Mouse (Mus musculus) midbrain, embryonic 16.5 days (tissue): ENCODE measurements around the gene Ipcef1. TPM values are rescaled to one million over a fixed set of nuclear protein-coding genes. Genes with fewer than 3 reads are reported as not detected.
"Not testable (repeated sequence)": the region's sequence is repeated elsewhere in the genome, so short reads cannot be mapped to it uniquely, and the experiment has no call there.

Experiments
- ATAC-seq: fragments of 200-750 bp; cut with Nextera tagmentation; 2 replicates; pipeline ENCODE4 v1.8.0; 2017; ENCODE audit warnings: moderate TSS enrichment
- H3K27ac ChIP-seq: fragments of 300-500 bp; sonication (generic); 2 replicates; pipeline ENCODE4 v1.5.1; 2014; ENCODE audit warnings: mild to moderate bottlenecking, low read length, mixed read lengths
- H3K27me3 ChIP-seq: fragments of 300-500 bp; sonication (generic); 2 replicates; pipeline ENCODE4 v1.6.1; 2014; ENCODE audit warnings: low read depth, low read length, mixed read lengths; ENCODE audit not compliant: control insufficient read depth, insufficient read depth
- H3K36me3 ChIP-seq: fragments of 300-500 bp; sonication (generic); 2 replicates; pipeline ENCODE4 v1.6.1; 2014; ENCODE audit warnings: mild to moderate bottlenecking, low read length, moderate library complexity, mixed read lengths; ENCODE audit not compliant: control insufficient read depth, insufficient read depth
- H3K4me1 ChIP-seq: fragments of 300-500 bp; sonication (generic); 2 replicates; pipeline ENCODE4 v1.6.1; 2014; ENCODE audit warnings: mild to moderate bottlenecking, low read length, mixed read lengths; ENCODE audit not compliant: control insufficient read depth, insufficient read depth
- H3K4me2 ChIP-seq: fragments of 300-500 bp; sonication (generic); 2 replicates; pipeline ENCODE4 v1.6.1; 2014; ENCODE audit warnings: mild to moderate bottlenecking, low read length, mixed read lengths
- H3K4me3 ChIP-seq: fragments of 300-500 bp; sonication (generic); 2 replicates; pipeline ENCODE4 v1.5.1; 2014; ENCODE audit warnings: low read depth, mild to moderate bottlenecking, low read length, moderate library complexity, mixed read lengths
- H3K9ac ChIP-seq: fragments of 300-500 bp; sonication (generic); 2 replicates; pipeline ENCODE4 v1.6.1; 2014; ENCODE audit warnings: low read depth, low read length, mixed read lengths
- H3K9me3 ChIP-seq: fragments of 300-500 bp; sonication (generic); replicated peaks from 2 replicates; pipeline ENCODE4 v1.6.1; 2014; ENCODE audit warnings: mild to moderate bottlenecking, low read length, mixed read lengths; ENCODE audit not compliant: control insufficient read depth, poor library complexity, severe bottlenecking
- WGBS: fragments of 180-500 bp; shearing (Covaris S2); extraction: QIAGEN DNeasy Blood & Tissue Kit; methylation state at CpG from one replicate; pipeline ENCODE4 v1.1.7; 2014; 5-methylcytosine and 5-hydroxymethylcytosine counted together
- polyA plus RNA-seq: library from polyadenylated mRNA; unstranded; fragments of >200 nt; fragmentation: Nextera tagmentation; extraction: Ambion mirVana; gene quantifications from 2 replicates; pipeline ENCODE4 v1.2.1, GENCODE M21; 2015

Gene Ipcef1
- polyA plus RNA-seq, 1 experiment from 2014 or later, result 1.6 TPM

GRCm38 (mm10) chr10:6896659-6897303 is 155.5 kb downstream of the Ipcef1 start:
- no peak overlapping the region for H3K9ac ChIP-seq

GRCm38 (mm10) chr10:6895796-6896195 is 156.5 kb downstream of the Ipcef1 start:
- Histone ChIP-seq H3K9me3 (no peaks in the 10 kb centered on the region), H3K27me3 (no peaks in the 10 kb centered on the region), H3K9ac (no peak overlapping the region), H3K27ac (no peak overlapping the region), H3K4me3 (no peak overlapping the region), H3K36me3 (no peaks in the 10 kb centered on the region), H3K4me1 (no peaks in the 10 kb centered on the region), H3K4me2 (no peak overlapping the region)
- WGBS, result 81% methylated on average over 3 of the region's 3 CpGs
- no peak for ATAC-seq

More at GRCm38 (mm10) chr10:6896659-6897303, 155.5 kb downstream of the Ipcef1 start:
- Histone ChIP-seq H3K27me3 (no peaks in the 10 kb centered on the region), H3K4me3 (no peak overlapping the region), H3K27ac (no peak overlapping the region), H3K36me3 (no peaks in the 10 kb centered on the region), H3K4me1 (no peaks in the 10 kb centered on the region), H3K9me3 (no peaks in the 10 kb centered on the region), H3K4me2 (no peak overlapping the region)
- no peak for ATAC-seq
- WGBS, result 83% methylated on average over 3 of the region's 3 CpGs

DNA sequence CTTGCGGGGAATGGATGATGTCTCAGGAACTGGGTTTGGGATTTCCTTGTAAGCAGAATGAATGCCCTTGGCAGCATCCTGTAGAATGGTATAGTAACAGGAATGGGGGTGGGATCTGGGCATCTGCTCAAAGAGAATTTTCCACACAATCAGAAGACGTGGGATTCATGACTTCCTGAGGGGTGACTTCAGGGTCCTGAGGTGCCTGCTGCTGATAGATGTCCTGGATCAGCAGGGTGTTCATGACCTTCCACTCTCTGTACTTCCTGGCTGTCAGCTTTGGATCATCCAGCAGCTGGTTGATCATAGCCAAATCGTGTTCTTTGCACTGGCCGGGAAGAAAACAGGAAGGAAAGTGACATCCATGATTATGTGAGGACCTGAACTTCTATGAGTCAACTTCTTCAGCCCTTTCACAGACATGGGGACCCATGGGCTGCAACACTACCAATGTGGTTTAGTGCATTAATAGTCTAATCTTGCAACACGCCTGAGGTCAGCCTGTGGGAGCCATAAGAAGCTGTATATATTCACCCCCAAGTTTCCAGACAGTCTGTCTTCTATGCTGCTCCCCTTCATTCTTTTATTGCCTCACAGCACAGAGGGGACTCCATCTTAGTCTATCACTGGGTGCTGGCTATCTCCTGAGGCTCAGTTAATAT is 161.8 kb downstream of the Ipcef1 start:
- 83% methylated on average over 5 of the region's 5 CpGs for WGBS
- no peaks in the 10 kb centered on the region for H3K36me3 ChIP-seq
- H3K27me3 ChIP-seq, result no peaks in the 10 kb centered on the region
- no peak overlapping the region for H3K4me3 ChIP-seq
- no peak overlapping the region for H3K27ac ChIP-seq
- H3K9ac ChIP-seq, result no peak overlapping the region
- H3K4me2 ChIP-seq, result no peak overlapping the region
- H3K4me1 ChIP-seq, result no peaks in the 10 kb centered on the region
- H3K9me3 ChIP-seq, result no peaks in the 10 kb centered on the region
- no peak for ATAC-seq

- H3K4me3 ChIP-seq, result no peak overlapping the region
- ATAC-seq, result no peak
- H3K27me3 ChIP-seq, result no peaks in the 10 kb centered on the region
- no peak overlapping the region for H3K9ac ChIP-seq
- no peaks in the 10 kb centered on the region for H3K4me1 ChIP-seq
- H3K9me3 ChIP-seq, result no peaks in the 10 kb centered on the region
- H3K4me2 ChIP-seq, result no peak overlapping the region
- 66% methylated on average over 5 of the region's 5 CpGs for WGBS
- no peak overlapping the region for H3K27ac ChIP-seq
- H3K36me3 ChIP-seq, result no peaks in the 10 kb centered on the region
Observed at GRCm38 (mm10) chr10:6889640-6890245, 162.5 kb downstream of the Ipcef1 start.

DNA sequence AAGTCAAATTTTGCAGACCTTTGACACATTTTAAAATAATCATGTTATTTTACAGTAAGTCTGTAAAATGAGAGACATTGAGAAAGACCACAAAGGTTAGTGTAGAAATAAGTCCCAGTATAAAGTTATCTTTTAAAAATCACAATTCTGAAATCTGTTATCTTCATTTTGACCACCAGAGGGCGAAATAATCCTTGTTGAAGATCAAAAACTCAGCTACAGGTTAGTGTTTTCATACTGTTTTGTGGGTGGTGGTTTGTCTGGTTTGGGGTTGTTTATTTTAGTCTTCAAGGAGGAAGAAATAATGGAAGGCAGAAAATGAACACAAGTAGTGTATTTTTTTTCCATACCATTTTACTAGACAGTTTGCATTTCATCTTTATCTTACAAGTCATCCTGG is 166.8 kb downstream of the Ipcef1 start:
- H3K4me3 ChIP-seq, result no peak overlapping the region
- no peak overlapping the region for H3K9ac ChIP-seq
- no peak overlapping the region for H3K27ac ChIP-seq
- H3K4me2 ChIP-seq, result no peak overlapping the region
- ATAC-seq, result no peak
- H3K9me3 ChIP-seq, result no peaks in the 10 kb centered on the region
- no peaks in the 10 kb centered on the region for H3K4me1 ChIP-seq
- 0% methylated on average over 1 of the region's 1 CpGs for WGBS
- no peaks in the 10 kb centered on the region for H3K36me3 ChIP-seq
- no peaks in the 10 kb centered on the region for H3K27me3 ChIP-seq

DNA sequence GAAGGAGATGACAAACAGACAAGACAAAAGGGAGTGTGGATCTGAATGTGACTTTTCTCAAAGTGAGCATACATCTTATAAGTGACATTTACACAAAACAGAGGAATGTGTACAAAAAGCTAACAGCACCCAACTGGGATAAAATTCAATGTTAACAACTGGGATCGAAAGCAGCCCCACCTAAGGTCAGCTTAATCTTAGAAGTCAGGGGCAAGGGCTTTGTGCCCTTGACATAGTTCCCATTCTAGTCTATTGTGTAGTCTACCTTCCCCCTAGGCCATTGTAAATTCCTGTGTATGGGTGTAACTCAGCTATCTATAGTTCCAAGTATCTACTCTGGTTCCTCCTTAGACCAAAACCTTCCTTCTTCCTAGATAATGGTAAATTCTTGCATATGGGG is 170.2 kb downstream of the Ipcef1 start:
- H3K9me3 ChIP-seq, H3K9ac ChIP-seq, H3K36me3 ChIP-seq, H3K27ac ChIP-seq, H3K4me2 ChIP-seq, H3K27me3 ChIP-seq, H3K4me3 ChIP-seq, ATAC-seq, H3K4me1 ChIP-seq: not testable (repeated sequence)
- 96% methylated on average over 1 of the region's 1 CpGs for WGBS

GRCm38 (mm10) chr10:6878276-6878881 is 173.9 kb downstream of the Ipcef1 start:
- no peak overlapping the region for H3K9ac ChIP-seq
- H3K4me1 ChIP-seq, result no peaks in the 10 kb centered on the region
- H3K36me3 ChIP-seq, result no peaks in the 10 kb centered on the region
- H3K4me2 ChIP-seq, result no peak overlapping the region
- no peak overlapping the region for H3K4me3 ChIP-seq
- no peaks in the 10 kb centered on the region for H3K27me3 ChIP-seq
- H3K27ac ChIP-seq, result no peak overlapping the region
- ATAC-seq, result no peak
- WGBS, result 82% methylated on average over 2 of the region's 2 CpGs
- no peaks in the 10 kb centered on the region for H3K9me3 ChIP-seq

DNA sequence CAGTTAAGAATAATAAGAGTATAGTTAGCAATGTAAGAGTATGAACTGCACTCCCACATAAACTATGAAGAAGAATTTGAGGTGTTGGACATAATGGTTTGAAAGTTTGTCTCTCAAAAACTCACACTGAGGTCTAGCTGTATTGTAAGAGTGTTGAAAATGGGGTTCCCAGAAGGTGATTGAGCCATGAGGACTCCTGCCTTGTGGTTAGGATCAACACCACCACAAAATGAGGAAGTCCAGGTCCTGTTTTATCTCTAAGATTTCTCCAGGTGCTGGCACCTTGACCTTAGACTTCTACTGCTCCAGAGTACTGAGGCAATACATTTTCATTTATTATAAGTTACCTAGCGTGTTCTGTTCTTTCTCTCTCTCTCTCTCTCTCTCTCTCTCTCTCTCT is 178.4 kb downstream of the Ipcef1 start:
- no peaks in the 10 kb centered on the region for H3K27me3 ChIP-seq
- no peak overlapping the region for H3K4me3 ChIP-seq
- no peak overlapping the region for H3K27ac ChIP-seq
- no peak overlapping the region for H3K4me2 ChIP-seq
- 91% methylated on average over 1 of the region's 1 CpGs for WGBS
- H3K9ac ChIP-seq, result no peak overlapping the region
- H3K9me3 ChIP-seq, result peaks cover 3% of the 10 kb centered on the region; the same call in 1 of the 2 replicates
- H3K36me3 ChIP-seq, result no peaks in the 10 kb centered on the region
- no peak for ATAC-seq
- H3K4me1 ChIP-seq, result no peaks in the 10 kb centered on the region
